Mouse (Mus musculus): ENCODE results near the gene Teddm1b.
"Not testable (repeated sequence)": the region's sequence is repeated elsewhere in the genome, so short reads cannot be mapped to it uniquely, and the experiment has no call there.

DNA sequence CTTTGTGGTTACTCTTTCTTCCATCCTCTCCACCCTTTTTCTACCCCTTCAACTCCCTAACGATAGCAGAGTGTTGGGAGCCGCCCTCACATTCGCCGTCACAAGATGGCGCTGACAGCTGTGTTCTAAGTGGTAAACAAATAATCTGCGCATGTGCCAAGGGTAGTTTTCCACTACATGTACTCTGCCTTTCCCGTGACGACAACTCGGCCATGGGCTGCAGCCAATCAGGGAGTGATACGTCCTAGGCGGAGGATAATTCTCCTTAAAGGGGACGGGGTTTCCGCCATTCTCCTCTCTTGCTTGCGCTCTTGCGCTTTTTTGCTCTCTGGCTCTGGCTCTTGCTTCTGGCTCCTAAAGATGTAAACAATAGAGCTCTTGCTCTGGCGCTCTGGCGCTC is 6.2 kb downstream of the Teddm1b start:
- TF ChIP-seq CTCF (IDR thresholded peaks at IDR 0.05; ENCODE audit: insufficient read depth, low read length); POLR2A (IDR thresholded peaks at IDR 0.05; ENCODE audit: borderline replicate concordance, extremely low read depth, low read depth, low read length): not testable (repeated sequence)

Measured in lung, adult 2 months (tissue).